Mouse (Mus musculus) testis, adult 2 months (tissue): ENCODE measurements around the gene Ncoa5. TPM values are rescaled to one million over a fixed set of nuclear protein-coding genes. Genes with fewer than 3 reads are reported as not detected.

Source experiments
- H3K27ac ChIP-seq: fragments of 200-500 bp; 2 replicates; pipeline ENCODE4 v1.5.1; 2012; ENCODE audit warnings: low read depth, low read length; ENCODE audit not compliant: control insufficient read depth, insufficient read depth
- H3K27me3 ChIP-seq: fragments of 200-500 bp; 2 replicates; pipeline ENCODE4 v1.6.1; 2012; ENCODE audit warnings: mild to moderate bottlenecking, low read length, moderate library complexity; ENCODE audit not compliant: control insufficient read depth, insufficient read depth
- H3K36me3 ChIP-seq: fragments of 200-500 bp; 2 replicates; pipeline ENCODE4 v1.6.1; 2012; ENCODE audit warnings: mild to moderate bottlenecking, low read length; ENCODE audit not compliant: control insufficient read depth, insufficient read depth
- H3K4me1 ChIP-seq: fragments of 200-500 bp; 2 replicates; pipeline ENCODE4 v1.6.1; 2012; ENCODE audit warnings: low read length; ENCODE audit not compliant: control insufficient read depth, insufficient read depth
- H3K4me3 ChIP-seq: fragments of 200-500 bp; 2 replicates; pipeline ENCODE4 v1.5.1; 2012; ENCODE audit warnings: low read depth, mild to moderate bottlenecking, low read length, moderate library complexity, mixed read lengths; ENCODE audit not compliant: control insufficient read depth
- CTCF ChIP-seq: fragments of 200-500 bp; IDR thresholded peaks from 2 replicates; pipeline ENCODE4 v1.5.1; 2012; ENCODE audit warnings: low read depth, mild to moderate bottlenecking, inconsistent platforms, low read length, moderate library complexity; ENCODE audit not compliant: control insufficient read depth, insufficient read depth, insufficient replicate concordance
- POLR2A ChIP-seq: fragments of 200-500 bp; IDR thresholded peaks from 2 replicates; pipeline ENCODE4 v1.6.1; 2012; ENCODE audit warnings: low read depth, mild to moderate bottlenecking, inconsistent platforms, low read length, moderate library complexity; ENCODE audit not compliant: control insufficient read depth
- polyA plus RNA-seq: library from polyadenylated mRNA; depleted of rRNA; stranded (reverse); fragments of >200 nt; gene quantifications from 2 replicates; pipeline ENCODE4 v1.2.3, GENCODE M21; 2012

Gene Ncoa5
- polyA plus RNA-seq, 1 experiment: 37.0 TPM

GRCm38 (mm10) chr2:164991808-164992207 lies 42.9 kb downstream of the Ncoa5 start:
- Histone ChIP-seq H3K27ac (no peak overlapping the region), H3K36me3 (peaks cover 1% of the 10 kb centered on the region; the same call in 1 of the 2 replicates), H3K27me3 (no peaks in the 10 kb centered on the region), H3K4me3 (no peak overlapping the region), H3K4me1 (peaks cover 1% of the 10 kb centered on the region)
- no peak for TF ChIP-seq CTCF
- TF ChIP-seq POLR2A: no peak

- H3K27me3 ChIP-seq: no peaks in the 10 kb centered on the region
- no peak for TF ChIP-seq CTCF
- TF ChIP-seq POLR2A: no peak
- H3K4me1 ChIP-seq: no peaks in the 10 kb centered on the region
- no peak overlapping the region for H3K27ac ChIP-seq
- peaks cover 1% of the 10 kb centered on the region; the same call in 1 of the 2 replicates for H3K36me3 ChIP-seq
- H3K4me3 ChIP-seq: no peak overlapping the region
Observed at GRCm38 (mm10) chr2:164991111-164991510, 43.6 kb downstream of the Ncoa5 start.

GRCm38 (mm10) chr2:164988777-164989176 lies 45.9 kb downstream of the Ncoa5 start:
- peaks cover 1% of the 10 kb centered on the region; the same call in 1 of the 2 replicates for H3K36me3 ChIP-seq
- H3K27me3 ChIP-seq: no peaks in the 10 kb centered on the region
- no peak overlapping the region for H3K4me3 ChIP-seq
- no peaks in the 10 kb centered on the region for H3K4me1 ChIP-seq
- H3K27ac ChIP-seq: no peak overlapping the region
- TF ChIP-seq CTCF: no peak
- TF ChIP-seq POLR2A: no peak

GRCm38 (mm10) chr2:164986371-164987027 lies 48.2 kb downstream of the Ncoa5 start:
- Histone ChIP-seq H3K27ac (no peak overlapping the region), H3K4me1 (no peaks in the 10 kb centered on the region), H3K27me3 (no peaks in the 10 kb centered on the region), H3K36me3 (no peaks in the 10 kb centered on the region), H3K4me3 (no peak overlapping the region)
- TF ChIP-seq POLR2A (no peak), CTCF (no peak)

GRCm38 (mm10) chr2:164985962-164986361 lies 48.7 kb downstream of the Ncoa5 start:
- Histone ChIP-seq H3K27ac (no peak overlapping the region), H3K27me3 (no peaks in the 10 kb centered on the region), H3K4me1 (no peaks in the 10 kb centered on the region), H3K4me3 (no peak overlapping the region), H3K36me3 (no peaks in the 10 kb centered on the region)
- no peak for TF ChIP-seq POLR2A
- TF ChIP-seq CTCF: no peak

- Histone ChIP-seq H3K27ac (no peak overlapping the region), H3K27me3 (no peaks in the 10 kb centered on the region), H3K4me1 (no peaks in the 10 kb centered on the region), H3K4me3 (no peak overlapping the region), H3K36me3 (no peaks in the 10 kb centered on the region)
- TF ChIP-seq CTCF: no peak
- no peak for TF ChIP-seq POLR2A
Observed at GRCm38 (mm10) chr2:164979749-164980148, 54.9 kb downstream of the Ncoa5 start.

GRCm38 (mm10) chr2:164975611-164976010 lies 59.1 kb downstream of the Ncoa5 start:
- no peaks in the 10 kb centered on the region for H3K27me3 ChIP-seq
- no peak overlapping the region for H3K4me3 ChIP-seq
- TF ChIP-seq POLR2A: no peak
- TF ChIP-seq CTCF: no peak
- no peaks in the 10 kb centered on the region for H3K36me3 ChIP-seq
- H3K4me1 ChIP-seq: peaks cover 12% of the 10 kb centered on the region
- H3K27ac ChIP-seq: no peak overlapping the region
